Mouse (Mus musculus): ENCODE data around the gene Cdadc1.
"Not testable (repeated sequence)": the region's sequence is repeated elsewhere in the genome, so short reads cannot be mapped to it uniquely, and the experiment has no call there.

Gene Cdadc1

DNA sequence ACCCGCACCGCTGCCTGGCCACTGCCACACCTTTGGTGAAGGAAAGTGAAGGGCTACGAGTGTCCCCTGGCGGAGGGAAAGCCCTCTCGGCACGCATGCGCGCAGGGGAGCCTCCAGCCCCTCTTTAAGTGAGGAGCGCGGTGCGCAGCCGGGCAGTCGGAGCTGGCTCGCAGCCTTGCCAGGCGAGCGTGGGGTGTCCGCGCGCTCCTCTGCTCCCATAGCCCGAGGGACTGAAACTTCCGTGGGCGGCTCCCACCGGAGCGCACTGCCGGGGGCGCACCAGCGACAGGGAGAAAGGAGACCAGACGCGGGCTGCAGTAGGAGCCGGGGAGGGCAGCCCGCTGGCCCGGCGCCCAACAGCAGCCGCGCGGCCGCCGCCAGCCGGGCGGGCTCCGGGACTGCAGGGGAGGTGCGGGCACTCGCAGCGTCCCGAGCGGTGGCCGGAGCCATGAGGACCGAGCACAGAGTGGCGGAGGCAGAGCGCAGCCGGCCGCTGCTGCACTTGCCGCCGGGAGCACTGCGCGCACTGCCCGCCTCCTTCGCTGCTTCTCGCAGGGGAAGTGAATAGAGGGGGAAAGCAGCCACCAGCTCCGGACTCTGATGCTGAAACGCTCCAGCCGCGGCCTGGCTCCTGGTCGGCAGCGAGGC is 27.5 kb upstream of the Cdadc1 start, which contains the start of gene Shisa2:
Shisa2 (plus strand) TSS at position 151 of the 648 bp plus-strand sequence.
- Histone ChIP-seq H3K36me3 (ENCODE audit: insufficient read depth, low read length) (peaks cover 14% of the 10 kb centered on the region), H3K4me3 (replicated peaks; ENCODE audit: low read length) (peak within 1 kb of the TSS; percentile 85), H3K9me3 (ENCODE audit: low read length) (no peaks in the 10 kb centered on the region), H3K27me3 (ENCODE audit: insufficient read depth, low read length) (peaks cover 21% of the 10 kb centered on the region), H3K4me1 (replicated peaks; ENCODE audit: low read depth, low read length) (peaks cover 69% of the 10 kb centered on the region)
- no peak for TF ChIP-seq NANOG (IDR thresholded peaks at IDR 0.05; ENCODE audit: borderline replicate concordance, low read length)
- TF ChIP-seq CTCF (conservative IDR thresholded peaks at IDR 0.05; ENCODE audit: low read length), result no peak; the same call in 1 of the 2 replicates
- TF ChIP-seq POU5F1 (IDR thresholded peaks at IDR 0.05; ENCODE audit: borderline replicate concordance, low read length), result no peak

DNA sequence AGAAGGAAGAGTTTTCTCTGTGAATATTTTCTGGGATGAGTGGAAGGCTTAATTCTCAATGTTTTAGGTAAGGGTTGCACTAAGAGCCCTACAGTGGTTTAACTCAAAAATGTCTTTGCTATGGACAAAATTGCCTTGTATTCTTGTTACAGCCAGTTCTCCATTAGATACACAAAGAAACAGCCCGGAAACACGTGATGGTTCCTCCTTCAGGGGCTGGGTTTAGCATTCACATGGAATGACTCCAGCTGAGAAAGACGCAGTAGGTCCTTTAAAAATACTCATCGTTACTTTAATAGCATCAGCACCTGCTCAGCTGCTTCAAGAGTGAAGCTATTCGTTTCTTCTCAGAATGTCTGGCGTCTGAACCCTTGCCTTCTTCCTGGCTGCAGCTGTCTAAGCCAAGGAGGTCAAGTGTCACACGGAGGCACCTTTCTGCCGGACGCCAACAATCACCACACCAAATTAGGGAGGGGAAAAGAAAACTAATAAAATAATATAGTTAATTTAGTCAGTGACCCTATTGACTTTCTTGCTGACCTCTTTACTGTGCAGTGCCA is 26.6 kb upstream of the Cdadc1 start:
- TF ChIP-seq NANOG (IDR thresholded peaks at IDR 0.05; ENCODE audit: borderline replicate concordance, low read length), result peak; percentile 24; the same call in 1 of the 2 replicates
- TF ChIP-seq POU5F1 (IDR thresholded peaks at IDR 0.05; ENCODE audit: borderline replicate concordance, low read length), result no peak
- no peaks in the 10 kb centered on the region for H3K9me3 ChIP-seq (ENCODE audit: low read length)
- H3K4me3 ChIP-seq (replicated peaks; ENCODE audit: low read length), result peak overlapping the region; percentile 85
- H3K27me3 ChIP-seq (ENCODE audit: insufficient read depth, low read length), result peaks cover 21% of the 10 kb centered on the region
- peaks cover 5% of the 10 kb centered on the region for H3K36me3 ChIP-seq (ENCODE audit: insufficient read depth, low read length)
- H3K4me1 ChIP-seq (replicated peaks; ENCODE audit: low read depth, low read length), result peaks cover 63% of the 10 kb centered on the region

DNA sequence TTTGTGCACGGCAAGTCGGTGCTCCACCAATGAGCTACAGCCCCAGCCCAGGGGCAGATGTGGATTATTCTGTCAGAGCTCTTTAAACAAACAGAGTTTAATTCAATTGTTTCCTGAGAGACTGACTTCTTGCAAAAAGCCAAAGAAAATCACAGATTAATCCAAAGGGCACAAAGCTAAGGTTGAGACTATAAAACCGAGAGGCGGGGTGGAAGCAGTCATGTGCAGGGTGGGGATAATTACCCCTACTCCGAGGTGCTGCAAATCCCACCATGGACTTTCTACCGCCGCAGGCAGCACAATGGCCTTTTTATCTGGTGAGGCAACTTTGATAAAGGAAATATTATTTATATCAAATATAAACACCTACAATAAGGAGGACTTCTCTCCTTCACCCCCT is 19.0 kb upstream of the Cdadc1 start:
- TF ChIP-seq NANOG (IDR thresholded peaks at IDR 0.05; ENCODE audit: borderline replicate concordance, low read length) (no peak), POU5F1 (IDR thresholded peaks at IDR 0.05; ENCODE audit: borderline replicate concordance, low read length) (no peak), CTCF (conservative IDR thresholded peaks at IDR 0.05; ENCODE audit: low read length) (no peak)
- no peaks in the 10 kb centered on the region for H3K27me3 ChIP-seq (ENCODE audit: insufficient read depth, low read length)
- peaks cover 45% of the 10 kb centered on the region for H3K4me1 ChIP-seq (replicated peaks; ENCODE audit: low read depth, low read length)
- H3K4me3 ChIP-seq (replicated peaks; ENCODE audit: low read length), result no peak overlapping the region
- H3K36me3 ChIP-seq (ENCODE audit: insufficient read depth, low read length), result no peaks in the 10 kb centered on the region
- H3K9me3 ChIP-seq (ENCODE audit: low read length), result no peaks in the 10 kb centered on the region

DNA sequence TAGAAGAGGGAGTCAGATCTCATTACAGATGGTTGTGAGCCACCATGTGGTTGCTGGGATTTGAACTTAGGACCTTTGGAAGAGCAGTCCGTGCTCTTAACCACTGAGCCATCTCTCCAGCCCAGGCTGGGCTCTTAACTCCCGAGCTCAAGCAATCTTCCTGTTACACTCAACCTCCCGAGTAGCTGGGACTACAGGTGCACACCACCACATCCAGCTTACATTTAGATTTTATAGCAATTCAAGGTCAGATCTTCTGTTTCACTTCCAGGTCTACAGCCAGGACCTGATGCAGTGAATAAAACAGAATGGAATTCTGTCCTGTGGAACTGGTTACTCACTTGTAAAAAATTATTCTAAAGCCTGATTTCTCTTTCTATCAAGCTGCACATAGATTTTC is 16.4 kb upstream of the Cdadc1 start:
- H3K27me3 ChIP-seq (ENCODE audit: insufficient read depth, low read length), result not testable (repeated sequence)

DNA sequence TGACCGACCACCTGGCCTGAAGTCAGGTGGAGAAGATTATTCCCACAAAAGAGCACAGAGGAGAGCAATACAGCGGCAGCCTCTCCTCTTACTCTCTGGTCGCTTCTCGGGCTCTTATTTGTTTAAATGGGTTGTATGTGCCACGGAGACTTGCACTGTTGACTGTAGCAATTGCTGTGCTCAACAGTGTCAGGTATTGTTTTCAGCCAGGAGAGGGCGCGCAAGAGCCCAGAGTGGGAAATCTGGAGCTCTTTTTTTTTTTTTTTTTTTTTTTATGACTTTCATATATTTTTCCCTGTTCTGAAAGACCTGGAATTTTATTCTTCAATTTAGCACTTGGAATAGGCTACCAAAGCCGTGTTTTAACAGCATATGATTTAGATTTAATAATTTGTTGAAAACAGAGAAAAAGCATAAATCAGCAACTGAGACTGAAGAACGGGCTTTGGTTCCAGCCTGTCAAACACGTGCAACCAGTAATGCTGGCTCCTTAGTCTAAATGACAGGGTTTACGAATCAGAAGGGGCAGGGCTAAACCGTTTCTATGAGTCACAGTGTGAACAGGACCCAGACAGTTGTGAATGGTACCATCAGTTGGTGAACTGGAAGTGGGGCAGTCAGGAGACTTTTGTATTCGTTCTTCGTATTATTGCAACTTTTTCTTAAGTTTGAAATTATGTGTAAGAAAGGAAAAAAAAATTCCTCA is 15.3 kb upstream of the Cdadc1 start:
- no peak overlapping the region for H3K4me3 ChIP-seq (replicated peaks; ENCODE audit: low read length)
- peak; percentile 71 for TF ChIP-seq CTCF (conservative IDR thresholded peaks at IDR 0.05; ENCODE audit: low read length)
- no peak for TF ChIP-seq NANOG (IDR thresholded peaks at IDR 0.05; ENCODE audit: borderline replicate concordance, low read length)
- TF ChIP-seq POU5F1 (IDR thresholded peaks at IDR 0.05; ENCODE audit: borderline replicate concordance, low read length), result no peak
- H3K4me1 ChIP-seq (replicated peaks; ENCODE audit: low read depth, low read length), result peaks cover 34% of the 10 kb centered on the region
- no peaks in the 10 kb centered on the region for H3K27me3 ChIP-seq (ENCODE audit: insufficient read depth, low read length)
- H3K36me3 ChIP-seq (ENCODE audit: insufficient read depth, low read length), result no peaks in the 10 kb centered on the region
- no peaks in the 10 kb centered on the region for H3K9me3 ChIP-seq (ENCODE audit: low read length)

More for the DNA sequence above, 16.4 kb upstream of the Cdadc1 start:
- H3K4me3 ChIP-seq (replicated peaks; ENCODE audit: low read length); H3K36me3 ChIP-seq (ENCODE audit: insufficient read depth, low read length); H3K9me3 ChIP-seq (ENCODE audit: low read length): not testable (repeated sequence)
- H3K4me1 ChIP-seq (replicated peaks; ENCODE audit: low read depth, low read length), result peaks cover 42% of the 10 kb centered on the region

DNA sequence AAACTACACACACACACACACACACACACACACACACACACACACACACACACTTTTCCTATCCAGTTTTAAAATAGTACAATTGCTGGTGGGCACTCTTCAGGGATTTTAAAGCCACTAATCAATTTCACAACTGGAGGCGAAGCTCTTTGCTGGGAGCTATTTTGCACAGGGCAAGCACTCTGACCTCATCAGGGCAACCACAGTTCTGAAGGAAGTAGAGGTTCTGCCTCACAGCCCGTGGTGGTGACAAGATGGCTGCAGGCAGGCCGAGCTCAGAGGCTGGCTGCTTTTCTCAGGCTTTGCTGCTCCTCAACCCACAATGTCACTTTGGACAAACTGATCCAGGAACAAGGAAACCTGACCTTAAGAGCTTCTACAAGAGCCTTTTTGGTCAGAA is 9.3 kb upstream of the Cdadc1 start:
- no peak for TF ChIP-seq NANOG (IDR thresholded peaks at IDR 0.05; ENCODE audit: borderline replicate concordance, low read length)
- TF ChIP-seq CTCF (conservative IDR thresholded peaks at IDR 0.05; ENCODE audit: low read length), result no peak
- no peak for TF ChIP-seq POU5F1 (IDR thresholded peaks at IDR 0.05; ENCODE audit: borderline replicate concordance, low read length)

DNA sequence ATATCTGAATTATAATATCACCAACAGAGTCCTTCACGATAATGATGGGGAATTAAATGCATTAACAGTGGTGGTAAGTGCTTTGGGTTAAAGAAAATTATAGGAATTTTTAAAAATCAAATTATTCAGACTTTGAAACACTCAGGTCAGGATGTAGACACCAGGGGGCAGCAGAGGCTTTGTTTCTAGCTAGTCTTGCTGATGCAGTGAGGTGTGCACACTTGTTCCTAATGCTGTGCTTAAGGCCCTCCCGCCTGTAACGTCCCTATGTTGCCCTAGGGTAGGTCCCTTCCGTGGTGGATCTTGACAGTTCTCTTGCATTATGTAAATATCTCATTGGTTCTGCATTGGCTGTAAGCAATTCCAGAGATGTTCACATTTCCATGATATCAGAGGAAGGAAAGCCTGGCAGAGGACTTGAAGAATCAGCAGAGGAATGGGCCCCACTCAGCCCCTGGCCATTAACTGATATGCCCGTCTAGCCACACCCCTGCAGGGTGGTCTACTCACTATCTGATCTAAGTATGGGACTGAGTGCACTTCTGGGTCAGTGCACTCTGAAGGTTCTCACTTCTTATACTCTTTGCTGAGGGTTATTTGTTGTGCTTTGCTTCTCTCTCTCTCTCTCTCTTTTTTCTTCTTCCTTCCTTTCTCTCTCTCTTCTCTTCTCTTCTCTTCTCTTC is 8.1 kb upstream of the Cdadc1 start:
- Histone ChIP-seq H3K27me3 (ENCODE audit: insufficient read depth, low read length) (no peaks in the 10 kb centered on the region), H3K9me3 (ENCODE audit: low read length) (no peaks in the 10 kb centered on the region), H3K4me1 (replicated peaks; ENCODE audit: low read depth, low read length) (peaks cover 17% of the 10 kb centered on the region; the same call in 1 of the 2 replicates), H3K4me3 (replicated peaks; ENCODE audit: low read length) (no peak overlapping the region), H3K36me3 (ENCODE audit: insufficient read depth, low read length) (no peaks in the 10 kb centered on the region)
- TF ChIP-seq CTCF (conservative IDR thresholded peaks at IDR 0.05; ENCODE audit: low read length) (peak; percentile 51), POU5F1 (IDR thresholded peaks at IDR 0.05; ENCODE audit: borderline replicate concordance, low read length) (no peak), NANOG (IDR thresholded peaks at IDR 0.05; ENCODE audit: borderline replicate concordance, low read length) (no peak)

More for the DNA sequence above, 9.3 kb upstream of the Cdadc1 start:
- Histone ChIP-seq H3K9me3 (ENCODE audit: low read length) (no peaks in the 10 kb centered on the region), H3K4me1 (replicated peaks; ENCODE audit: low read depth, low read length) (peaks cover 17% of the 10 kb centered on the region; the same call in 1 of the 2 replicates), H3K4me3 (replicated peaks; ENCODE audit: low read length) (no peak overlapping the region), H3K36me3 (ENCODE audit: insufficient read depth, low read length) (no peaks in the 10 kb centered on the region), H3K27me3 (ENCODE audit: insufficient read depth, low read length) (no peaks in the 10 kb centered on the region)

DNA sequence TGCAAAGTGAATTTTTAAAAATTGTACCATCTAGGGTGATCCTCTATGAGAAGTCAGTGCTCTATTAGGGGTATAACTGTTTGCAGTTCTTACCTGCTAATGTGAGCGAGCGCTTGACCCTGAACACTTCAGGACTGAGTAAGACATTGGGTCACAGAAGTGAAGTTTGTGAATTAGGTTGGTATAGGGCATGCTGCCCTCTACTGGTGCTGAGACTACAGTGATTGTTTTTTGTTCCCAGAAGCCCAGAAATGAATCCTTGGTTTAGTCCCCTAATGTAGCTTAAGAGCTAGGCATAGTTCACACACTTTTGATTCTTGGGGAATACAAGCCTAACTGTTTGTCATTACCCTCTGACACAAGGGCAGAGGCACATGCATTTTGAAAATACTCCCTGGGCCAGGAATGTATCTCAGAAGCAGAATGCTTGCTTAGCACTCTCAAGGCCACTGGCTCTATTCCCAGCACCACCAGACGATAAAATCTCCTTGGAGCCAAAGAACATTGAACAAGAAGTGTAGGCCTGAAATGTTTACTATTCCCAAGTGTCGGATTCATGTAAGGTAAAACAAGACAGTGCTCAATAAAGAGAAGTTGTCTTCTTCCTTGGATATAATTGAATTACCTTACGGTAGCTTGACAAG is 6.4 kb upstream of the Cdadc1 start:
- no peak overlapping the region for H3K4me3 ChIP-seq (replicated peaks; ENCODE audit: low read length)
- TF ChIP-seq POU5F1 (IDR thresholded peaks at IDR 0.05; ENCODE audit: borderline replicate concordance, low read length) (no peak), CTCF (conservative IDR thresholded peaks at IDR 0.05; ENCODE audit: low read length) (peak; percentile 56), NANOG (IDR thresholded peaks at IDR 0.05; ENCODE audit: borderline replicate concordance, low read length) (no peak)
- H3K4me1 ChIP-seq (replicated peaks; ENCODE audit: low read depth, low read length), result peaks cover 11% of the 10 kb centered on the region; the same call in 1 of the 2 replicates
- no peaks in the 10 kb centered on the region for H3K36me3 ChIP-seq (ENCODE audit: insufficient read depth, low read length)
- no peaks in the 10 kb centered on the region for H3K27me3 ChIP-seq (ENCODE audit: insufficient read depth, low read length)
- H3K9me3 ChIP-seq (ENCODE audit: low read length), result no peaks in the 10 kb centered on the region
